18 mouse cellular contexts compared by ENCODE assay signal in the genomic region with DNA sequence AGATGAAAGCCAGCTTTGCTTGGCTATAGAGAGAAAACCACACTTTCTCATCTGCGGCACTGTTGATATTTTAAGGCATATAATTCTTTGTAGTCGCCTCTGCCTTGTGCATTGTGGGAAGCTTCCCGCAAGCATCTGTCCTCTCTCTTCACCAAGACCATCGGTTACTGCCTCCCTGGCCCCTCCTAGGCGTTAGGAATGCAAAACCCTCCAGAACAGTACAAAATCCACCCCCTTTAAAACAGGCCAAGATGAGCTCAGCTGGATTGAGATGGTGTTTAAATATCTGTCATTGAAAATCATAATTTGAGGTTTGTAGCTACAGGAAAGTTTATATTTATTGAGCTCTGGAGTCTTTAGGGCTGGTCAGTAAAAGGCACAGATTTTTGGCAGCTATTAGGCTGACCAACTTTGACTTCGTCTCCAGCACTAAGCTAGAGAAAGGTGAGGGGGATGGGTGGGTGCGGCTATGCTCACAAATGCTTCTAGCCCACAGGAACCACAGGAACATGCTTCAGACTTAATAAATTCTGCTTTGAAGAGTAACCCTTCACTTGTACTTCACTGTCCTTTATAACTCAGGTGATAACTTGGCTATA.
DNase-seq lines count a peak whose midpoint lies in the region; ATAC-seq and TF ChIP-seq lines count a peak whose summit lies in the region.
"Had no signal": no experiment of that assay in that cellular context is flagged by ENCODE, and none has a peak within 500 bp of the region (broad histone marks: within the 10 kb centered on the region; RNA-seq: fewer than 3 reads in every experiment).

No protein-coding gene starts in this region.

- H3K4me1 ChIP-seq in lung, embryonic 15.5 days: peaks cover 15% of the 10 kb centered on the region
- H3K4me1 ChIP-seq in lung, adult 2 months (ENCODE audit: control insufficient read depth, insufficient read depth, low read length): no peaks in the 10 kb centered on the region
- peaks cover 7% of the 10 kb centered on the region; the same call in 1 of the 2 replicates for H3K4me1 ChIP-seq in stomach, embryonic 14.5 days (ENCODE audit: control insufficient read depth, insufficient read depth, low read length)
- no peaks in the 10 kb centered on the region for H3K4me1 ChIP-seq in stomach, postnatal 0 days (replicated peaks; ENCODE audit: control insufficient read depth, insufficient read depth)
- H3K4me1 ChIP-seq in intestine, embryonic 16.5 days (ENCODE audit: control insufficient read depth, insufficient read depth, low read length): peaks cover 10% of the 10 kb centered on the region; the same call in 1 of the 2 replicates
- no peaks in the 10 kb centered on the region for H3K4me1 ChIP-seq in liver, postnatal 0 days (ENCODE audit: insufficient read depth)
- H3K4me1 ChIP-seq in forebrain, embryonic 11.5 days (replicated peaks; ENCODE audit: control insufficient read depth, insufficient read depth, low read length): peaks cover 5% of the 10 kb centered on the region; the same call in 1 of the 2 replicates

- TF ChIP-seq EP300 in stomach, postnatal 0 days (optimal IDR thresholded peaks at IDR 0.05): no peak
- no peak for TF ChIP-seq EP300 in liver, postnatal 0 days (IDR thresholded peaks at IDR 0.05; ENCODE audit: low read depth)

- H3K9ac ChIP-seq in lung, embryonic 15.5 days: no peak overlapping the region
- H3K9ac ChIP-seq in stomach, embryonic 14.5 days (replicated peaks; ENCODE audit: low read depth, low read length): no peak overlapping the region
- H3K9ac ChIP-seq in stomach, postnatal 0 days (ENCODE audit: low read length): no peak overlapping the region
- H3K9ac ChIP-seq in intestine, embryonic 16.5 days (ENCODE audit: low read depth, low read length): no peak overlapping the region
- H3K9ac ChIP-seq in liver, postnatal 0 days (replicated peaks): no peak overlapping the region
- no peak overlapping the region for H3K9ac ChIP-seq in forebrain, embryonic 11.5 days (ENCODE audit: low read length)
- H3K9ac ChIP-seq: heart, embryonic 13.5 days; hindbrain, embryonic 13.5 days had no signal

- no peaks in the 10 kb centered on the region for H3K36me3 ChIP-seq in lung, embryonic 15.5 days
- no peaks in the 10 kb centered on the region for H3K36me3 ChIP-seq in stomach, embryonic 14.5 days (ENCODE audit: control insufficient read depth, insufficient read depth, low read length)
- no peaks in the 10 kb centered on the region for H3K36me3 ChIP-seq in stomach, postnatal 0 days (ENCODE audit: control insufficient read depth, insufficient read depth, low read length)
- H3K36me3 ChIP-seq in intestine, embryonic 16.5 days (ENCODE audit: control insufficient read depth, insufficient read depth, low read length): no peaks in the 10 kb centered on the region
- H3K36me3 ChIP-seq in liver, postnatal 0 days (replicated peaks; ENCODE audit: insufficient read depth, low read length): no peaks in the 10 kb centered on the region
- no peaks in the 10 kb centered on the region for H3K36me3 ChIP-seq in forebrain, embryonic 11.5 days (ENCODE audit: control insufficient read depth, insufficient read depth, low read length)
- H3K36me3 ChIP-seq: heart, embryonic 13.5 days; hindbrain, embryonic 13.5 days had no signal

- H3K4me3 ChIP-seq in lung, embryonic 15.5 days: no peak overlapping the region
- H3K4me3 ChIP-seq in lung, adult 2 months (replicated peaks; ENCODE audit: extremely low read depth, low read depth, low read length): no peak overlapping the region
- H3K4me3 ChIP-seq in stomach, embryonic 14.5 days (ENCODE audit: low read depth, low read length): no peak overlapping the region
- no peak overlapping the region for H3K4me3 ChIP-seq in stomach, postnatal 0 days (ENCODE audit: low read depth, low read length)
- H3K4me3 ChIP-seq in intestine, embryonic 16.5 days (ENCODE audit: low read length): no peak overlapping the region
- H3K4me3 ChIP-seq in liver, postnatal 0 days (ENCODE audit: low read depth, low read length): no peak overlapping the region
- no peak overlapping the region for H3K4me3 ChIP-seq in forebrain, embryonic 11.5 days (ENCODE audit: low read depth, low read length)
- H3K4me3 ChIP-seq: gastrocnemius, adult 2 months; heart, embryonic 13.5 days; hindbrain, embryonic 13.5 days had no signal

- peak; percentile 67; the same call in 1 of the 2 replicates for ATAC-seq in lung, embryonic 15.5 days (ENCODE audit: borderline replicate concordance, extremely low read depth, low FRiP score, low TSS enrichment)
- peak; percentile 67; the same call in 1 of the 2 replicates for ATAC-seq in stomach, embryonic 14.5 days (ENCODE audit: insufficient number of reproducible peaks, insufficient read depth, low FRiP score, low read depth)
- no peak; the same call in 1 of the 2 replicates for ATAC-seq in stomach, postnatal 0 days (ENCODE audit: low FRiP score, low TSS enrichment)
- ATAC-seq in intestine, embryonic 16.5 days: peak; percentile 48
- no peak for ATAC-seq in liver, postnatal 0 days
- ATAC-seq in forebrain, embryonic 11.5 days (replicated peaks; ENCODE audit: low FRiP score): no peak
- ATAC-seq: forebrain, embryonic 14.5 days; hindbrain, postnatal 0 days had no signal

- no peak for TF ChIP-seq CTCF in lung, adult 2 months (IDR thresholded peaks at IDR 0.05; ENCODE audit: insufficient read depth, low read length)
- no peak for TF ChIP-seq CTCF in stomach, postnatal 0 days (IDR thresholded peaks at IDR 0.05; ENCODE audit: low read depth)
- no peak for TF ChIP-seq CTCF in liver, postnatal 0 days (IDR thresholded peaks at IDR 0.05; ENCODE audit: low read depth)

- no peak for DNase-seq in lung, adult 2 months
- no peak for DNase-seq in stomach, postnatal 0 days (ENCODE audit: low spot score)
- no peak for DNase-seq in liver, postnatal 0 days
- no peak for DNase-seq in forebrain, embryonic 11.5 days (ENCODE audit: low spot score)
- DNase-seq: adrenal gland, adult 8-10 months; adrenal gland, postnatal 36 days; cerebellum, adult 2 months; cerebellum, postnatal 10 days; gastrocnemius, adult 2 months; gastrocnemius, postnatal 25 days; heart, adult 11 months had no signal

- no peak overlapping the region for H3K27ac ChIP-seq in lung, embryonic 15.5 days
- H3K27ac ChIP-seq in stomach, embryonic 14.5 days (ENCODE audit: low read length): no peak overlapping the region; the same call in 1 of the 2 replicates
- H3K27ac ChIP-seq in stomach, postnatal 0 days (replicated peaks): no peak overlapping the region
- H3K27ac ChIP-seq in intestine, embryonic 16.5 days (ENCODE audit: low read length): no peak overlapping the region
- H3K27ac ChIP-seq in liver, postnatal 0 days (ENCODE audit: low read depth): no peak overlapping the region
- H3K27ac ChIP-seq in forebrain, embryonic 11.5 days (ENCODE audit: low read depth, low read length): no peak overlapping the region
- H3K27ac ChIP-seq: gastrocnemius, adult 2 months; heart, embryonic 13.5 days; hindbrain, embryonic 13.5 days; hindbrain, postnatal 0 days had no signal

- no peak for TF ChIP-seq POLR2A in lung, adult 2 months (IDR thresholded peaks at IDR 0.05; ENCODE audit: borderline replicate concordance, extremely low read depth, low read depth, low read length)

- H3K27me3 ChIP-seq in lung, embryonic 15.5 days: no peaks in the 10 kb centered on the region
- no peaks in the 10 kb centered on the region for H3K27me3 ChIP-seq in stomach, embryonic 14.5 days (ENCODE audit: control insufficient read depth, insufficient read depth, low read length)
- no peaks in the 10 kb centered on the region for H3K27me3 ChIP-seq in stomach, postnatal 0 days (ENCODE audit: control insufficient read depth, insufficient read depth, low read length)
- no peaks in the 10 kb centered on the region for H3K27me3 ChIP-seq in intestine, embryonic 16.5 days (replicated peaks; ENCODE audit: control insufficient read depth, insufficient read depth, low read length)
- H3K27me3 ChIP-seq in liver, postnatal 0 days (ENCODE audit: insufficient read depth, low read length): no peaks in the 10 kb centered on the region
- no peaks in the 10 kb centered on the region for H3K27me3 ChIP-seq in forebrain, embryonic 11.5 days (ENCODE audit: control insufficient read depth, insufficient read depth, low read length)
- H3K27me3 ChIP-seq: heart, embryonic 13.5 days; hindbrain, embryonic 13.5 days had no signal

- WGBS in lung, embryonic 15.5 days: 34% methylated on average over 7 of the region's 7 CpGs
- 55% methylated on average over 7 of the region's 7 CpGs for WGBS in lung, adult 2 months
- 38% methylated on average over 7 of the region's 7 CpGs for WGBS in stomach, embryonic 14.5 days
- WGBS in stomach, postnatal 0 days: 44% methylated on average over 7 of the region's 7 CpGs
- WGBS in intestine, embryonic 16.5 days: 52% methylated on average over 7 of the region's 7 CpGs
- 68% methylated on average over 7 of the region's 7 CpGs for WGBS in liver, postnatal 0 days (ENCODE audit: insufficient replicate concordance)
- WGBS in forebrain, embryonic 11.5 days: 73% methylated on average over 7 of the region's 7 CpGs

- H3K4me2 ChIP-seq in lung, embryonic 15.5 days: no peak overlapping the region
- no peak overlapping the region for H3K4me2 ChIP-seq in stomach, embryonic 14.5 days (replicated peaks; ENCODE audit: low read depth, low read length)
- no peak overlapping the region for H3K4me2 ChIP-seq in stomach, postnatal 0 days (replicated peaks; ENCODE audit: low read depth)
- no peak overlapping the region for H3K4me2 ChIP-seq in intestine, embryonic 16.5 days (ENCODE audit: low read depth, low read length)
- no peak overlapping the region for H3K4me2 ChIP-seq in liver, postnatal 0 days (ENCODE audit: low read depth, low read length)
- no peak overlapping the region for H3K4me2 ChIP-seq in forebrain, embryonic 11.5 days (ENCODE audit: low read depth, low read length, severe bottlenecking)
- H3K4me2 ChIP-seq: heart, embryonic 13.5 days; hindbrain, embryonic 13.5 days had no signal

- no peaks in the 10 kb centered on the region for H3K9me3 ChIP-seq in lung, embryonic 15.5 days
- no peaks in the 10 kb centered on the region for H3K9me3 ChIP-seq in stomach, embryonic 14.5 days (ENCODE audit: control insufficient read depth, low read depth, low read length)
- H3K9me3 ChIP-seq in stomach, postnatal 0 days (ENCODE audit: control insufficient read depth, low read length): no peaks in the 10 kb centered on the region
- no peaks in the 10 kb centered on the region for H3K9me3 ChIP-seq in intestine, embryonic 16.5 days (ENCODE audit: control insufficient read depth, low read length)
- no peaks in the 10 kb centered on the region for H3K9me3 ChIP-seq in liver, postnatal 0 days (ENCODE audit: low read length)
- H3K9me3 ChIP-seq in forebrain, embryonic 11.5 days (ENCODE audit: control insufficient read depth, low read length): no peaks in the 10 kb centered on the region
- H3K9me3 ChIP-seq: heart, embryonic 13.5 days; hindbrain, embryonic 13.5 days had no signal

Comparison
In these comparisons a context has a peak if more than half of its experiments do, and no peak if none do; other contexts are left out.
1. ATAC-seq: peak in lung, embryonic 15.5 days (single experiment), stomach, embryonic 14.5 days (single experiment) and intestine, embryonic 16.5 days (single experiment); none in stomach, postnatal 0 days (single experiment), liver, postnatal 0 days (single experiment) and forebrain, embryonic 11.5 days (single experiment).